Mouse (Mus musculus) brain, embryonic 14.5 days (tissue): ENCODE measurements around the gene Gpd2.

ENCODE experiments used
- CTCF ChIP-seq: fragments of 200-500 bp; IDR thresholded peaks from 2 replicates; pipeline ENCODE4 v1.5.1; 2012; ENCODE audit warnings: inconsistent platforms, mild to moderate bottlenecking, moderate library complexity, borderline replicate concordance; ENCODE audit not compliant: insufficient read depth, insufficient read length; ENCODE audit errors: extremely low read depth
- POLR2A ChIP-seq: fragments of 200-500 bp; IDR thresholded peaks from 2 replicates; pipeline ENCODE4 v1.6.1; 2012; ENCODE audit warnings: mild to moderate bottlenecking, inconsistent platforms, borderline replicate concordance; ENCODE audit not compliant: poor library complexity, insufficient read depth, insufficient read length, severe bottlenecking; ENCODE audit errors: extremely low read depth

DNA sequence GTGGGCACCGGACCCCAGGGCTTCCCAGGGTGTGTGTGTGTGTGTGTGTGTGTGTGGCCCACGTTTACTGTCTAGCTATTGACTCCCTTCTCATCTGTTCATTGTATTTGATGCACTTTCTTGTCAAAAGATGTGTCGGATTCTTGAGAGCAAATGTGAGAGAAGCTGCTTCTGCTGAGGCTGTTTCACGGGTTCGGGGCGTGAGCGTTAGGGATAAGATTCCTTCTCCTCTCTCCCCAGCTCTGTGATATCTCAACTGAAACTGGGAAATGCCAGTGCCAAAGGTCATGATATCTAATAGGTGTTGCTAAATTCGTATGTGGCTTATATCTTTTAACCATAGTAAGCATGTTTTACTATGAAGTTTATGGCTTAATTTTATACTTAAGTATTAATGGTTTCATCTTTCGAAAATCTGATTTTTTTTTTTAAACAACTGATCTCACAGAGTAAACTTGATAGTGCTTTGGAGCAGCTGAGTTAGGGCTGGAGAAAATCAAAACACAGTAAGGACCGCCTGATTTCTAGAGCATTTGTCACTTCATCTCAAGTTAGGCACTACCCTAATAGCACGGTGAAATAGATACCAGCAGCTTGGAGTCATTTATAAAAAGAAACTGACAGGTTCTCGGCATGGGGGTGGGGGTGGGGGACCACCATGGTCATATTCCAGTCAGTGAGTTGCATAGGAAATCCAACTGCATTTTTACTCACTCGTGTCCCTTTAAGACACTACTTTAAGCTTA is 32.4 kb downstream of the Gpd2 start:
- TF ChIP-seq CTCF = no peak
- no peak for TF ChIP-seq POLR2A
